Mouse (Mus musculus): ENCODE measurements around the gene Fa2h. TPM values are rescaled to one million over a fixed set of nuclear protein-coding genes. Genes with fewer than 3 reads are reported as not detected.

Fa2h gene
- 1 to 10 TPM; 3.9 to 4.2 TPM for total RNA-seq (2021)
- long read RNA-seq, experiment 1, transcript Fa2h-201 (7 exons, 2,492 nt) = major isoform, 13 of 20 reads
- long read RNA-seq, experiment 1, partial matches to known transcripts = 6 of 20 reads
- long read RNA-seq, experiment 1, other reads (novel, unspliced or antisense) = 1 of 20 reads
- long read RNA-seq, experiment 2, partial matches to known transcripts = 3 of 6 reads
- long read RNA-seq, experiment 2, other reads (novel, unspliced or antisense) = 0 of 6 reads

DNA sequence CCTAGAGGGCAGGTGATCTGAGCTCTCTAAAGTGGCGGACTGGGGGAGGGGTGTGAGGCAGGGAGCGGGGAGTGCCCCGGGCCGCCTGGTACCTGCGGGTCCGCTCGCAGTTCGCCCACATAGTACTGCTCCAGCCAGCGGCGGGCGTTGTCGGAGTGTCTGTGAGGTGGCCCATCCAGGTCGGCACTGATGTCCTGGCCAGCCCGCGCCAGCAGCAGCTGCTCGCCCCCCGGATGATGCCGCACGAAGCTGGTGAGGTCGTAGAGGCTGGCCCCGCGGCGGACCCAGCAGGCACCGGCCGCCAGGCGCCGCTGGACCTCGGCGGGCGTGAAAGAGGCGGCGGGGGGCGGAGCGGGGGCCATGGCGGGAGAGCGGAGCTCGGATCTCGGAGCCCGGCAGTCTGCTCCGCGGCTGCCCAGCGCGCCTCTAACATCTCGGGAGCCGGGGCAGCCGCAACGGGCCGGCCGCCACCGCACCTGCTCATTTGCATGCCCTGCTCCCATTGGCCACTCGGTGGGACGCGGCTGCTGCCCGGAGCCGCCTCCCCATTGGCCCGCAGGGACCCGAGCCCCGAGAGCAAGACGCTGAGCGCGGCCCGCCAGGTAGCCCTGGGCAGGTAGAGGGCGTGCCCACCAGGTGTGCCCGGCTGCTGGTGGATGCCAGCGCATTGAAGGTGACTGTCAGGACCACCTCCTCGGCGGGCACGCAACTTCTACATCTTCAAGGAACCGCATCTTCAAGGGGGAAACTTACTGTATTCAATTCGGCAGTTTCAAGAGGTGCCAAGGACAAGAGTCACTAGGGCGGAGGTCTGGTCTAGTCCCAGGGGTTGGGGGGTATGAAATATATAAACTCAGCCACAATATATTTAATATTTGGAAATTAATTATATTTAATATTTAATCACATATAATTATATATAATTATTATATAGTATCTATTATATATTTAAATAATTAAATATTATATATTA, at the start of gene Fa2h:
Gene Fa2h, minus strand, starts transcription at position 434 of the 973 bp plus-strand sequence.
- DNase-seq (ENCODE audit: low spot score in 2 of 2) = peak; percentile 45 to 58

DNA sequence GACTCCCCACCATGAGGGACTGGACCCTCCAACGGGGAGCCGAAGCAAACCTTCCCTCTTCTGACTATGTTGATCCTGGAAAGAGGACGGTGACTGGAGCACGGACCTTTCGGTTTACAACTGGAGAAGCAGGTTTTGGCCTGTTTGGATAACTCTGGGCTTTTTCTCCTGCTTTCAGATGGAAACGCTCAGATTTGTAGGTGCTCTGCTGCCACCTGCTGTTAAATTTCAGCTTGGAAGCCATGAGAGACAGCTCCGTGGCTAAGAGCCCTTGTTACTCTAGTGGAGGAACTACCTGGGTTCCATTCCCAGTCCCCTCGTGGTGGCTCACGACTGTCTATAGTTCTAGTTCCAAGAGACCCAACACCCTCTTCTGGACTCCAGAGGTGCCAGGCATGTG, 45.6 kb upstream of the Fa2h start:
- peak; percentile 29 to 59 for DNase-seq (ENCODE audit: low spot score in 2 of 2)

DNA sequence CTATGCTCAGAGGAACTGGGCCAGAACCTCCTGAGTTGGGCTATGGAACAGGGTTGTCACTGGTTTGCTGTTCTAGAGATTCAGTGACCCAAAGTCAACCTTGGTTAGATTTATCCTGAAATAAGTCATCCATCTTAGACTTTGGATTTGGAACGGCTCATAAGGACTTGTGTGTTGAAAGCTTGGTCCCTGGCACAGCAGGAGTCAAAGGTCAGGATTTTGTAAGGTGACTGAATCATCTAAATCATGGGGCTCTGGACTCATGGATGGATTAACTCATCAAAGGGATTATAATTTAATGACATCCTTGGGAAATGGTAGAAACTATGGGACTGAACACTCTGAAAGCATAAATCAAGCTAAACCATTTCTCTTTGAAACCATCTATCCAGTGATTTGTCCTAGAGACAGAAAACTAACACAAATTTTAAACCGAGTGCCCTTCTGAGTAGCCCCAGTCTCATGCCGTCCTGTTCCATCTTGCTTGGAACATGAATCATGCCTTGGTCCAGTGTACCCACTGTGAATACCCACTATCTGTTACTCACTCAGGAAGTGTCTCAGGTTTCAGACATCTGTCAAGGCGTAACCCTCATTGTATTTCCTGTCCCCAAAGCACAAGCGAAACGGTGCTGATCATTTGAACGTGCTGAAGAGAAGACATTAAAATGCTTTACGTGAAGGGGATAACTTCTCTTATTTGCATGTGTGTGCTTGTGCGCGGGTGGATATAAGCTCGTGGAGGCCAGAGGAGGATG, 41.6 kb upstream of the Fa2h start:
- DNase-seq (ENCODE audit: low spot score in 2 of 2) = no peak

DNA sequence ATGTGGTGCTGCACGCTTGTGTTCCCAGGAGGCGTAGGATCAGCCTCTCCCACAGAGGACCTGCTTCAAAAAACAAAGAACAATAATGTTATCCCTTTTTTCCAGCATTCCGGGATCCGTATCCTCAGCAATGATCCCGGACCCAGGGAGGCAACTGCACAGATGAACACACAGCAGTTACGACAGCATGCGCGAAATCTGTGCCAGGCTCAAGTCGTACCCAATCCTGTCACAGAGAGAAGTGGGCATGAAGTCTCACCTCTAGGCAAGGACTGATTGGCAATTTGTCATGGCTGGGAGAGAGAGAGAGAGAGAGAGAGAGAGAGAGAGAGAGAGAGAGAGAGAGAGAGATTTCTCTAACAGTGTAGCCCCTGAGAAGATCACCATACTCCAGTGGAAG, 31.0 kb upstream of the Fa2h start:
- DNase-seq (ENCODE audit: low spot score in 2 of 2) = no peak

DNA sequence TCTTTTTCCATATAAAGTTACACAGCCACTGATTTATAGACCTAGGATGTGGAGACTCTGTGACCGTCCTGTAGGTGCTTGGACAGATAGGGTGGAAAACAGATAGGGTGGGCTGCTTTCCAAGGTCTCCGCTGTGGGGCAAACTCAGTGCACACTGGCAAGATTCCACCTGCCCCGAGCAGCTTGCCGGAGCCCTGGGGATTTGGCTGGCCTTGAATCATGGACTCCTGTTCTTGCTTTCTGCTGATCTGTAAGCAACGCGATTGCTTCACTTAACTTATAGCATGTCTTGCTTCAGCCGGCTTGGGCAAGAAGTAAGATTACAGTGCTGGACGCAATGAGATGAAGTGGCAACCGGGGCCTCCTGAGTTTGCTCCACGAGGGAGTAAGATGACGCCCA, 30.6 kb upstream of the Fa2h start:
- no peak for DNase-seq (ENCODE audit: low spot score in 2 of 2)

DNA sequence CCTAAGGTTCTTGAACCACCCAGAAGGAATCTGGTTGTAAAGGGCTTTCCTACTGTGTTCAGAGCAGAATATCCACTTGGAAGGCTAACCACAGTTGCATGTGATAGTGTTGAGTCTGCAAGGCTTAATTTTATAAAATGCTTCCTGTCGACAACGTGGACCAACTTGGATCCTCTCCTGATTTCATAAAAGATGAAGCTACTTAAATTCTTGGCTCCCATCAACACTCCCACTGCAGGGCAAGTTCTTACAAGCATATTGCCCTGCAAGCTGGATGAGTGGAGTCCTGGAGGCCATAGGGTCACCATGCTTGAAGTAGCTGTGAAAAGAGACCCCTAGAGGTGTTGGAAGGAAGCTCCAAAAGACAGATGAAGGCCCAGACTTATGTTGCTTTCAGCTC, 29.0 kb upstream of the Fa2h start:
- DNase-seq (ENCODE audit: low spot score in 2 of 2) = no peak

DNA sequence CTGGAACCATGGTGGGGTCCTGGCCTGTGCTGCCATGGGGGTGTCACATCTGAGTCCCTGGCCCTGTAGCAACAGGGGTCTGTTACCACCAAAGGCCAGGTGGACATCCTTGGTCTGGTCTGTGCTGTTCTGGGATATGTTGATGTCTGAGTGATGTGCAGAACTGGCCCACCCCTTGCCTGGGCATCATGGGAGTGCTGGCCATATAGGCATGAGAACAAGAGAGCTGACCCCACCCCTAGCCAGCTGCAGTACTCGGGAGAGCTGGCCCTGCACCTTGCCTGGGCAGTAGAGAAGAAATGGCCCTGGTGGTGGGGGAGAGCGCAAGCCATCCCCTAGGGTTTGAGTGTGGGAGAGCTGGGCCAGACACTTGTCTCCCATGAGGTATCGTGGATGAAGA, 25.5 kb upstream of the Fa2h start:
- no peak for DNase-seq (ENCODE audit: low spot score in 2 of 2)

DNA sequence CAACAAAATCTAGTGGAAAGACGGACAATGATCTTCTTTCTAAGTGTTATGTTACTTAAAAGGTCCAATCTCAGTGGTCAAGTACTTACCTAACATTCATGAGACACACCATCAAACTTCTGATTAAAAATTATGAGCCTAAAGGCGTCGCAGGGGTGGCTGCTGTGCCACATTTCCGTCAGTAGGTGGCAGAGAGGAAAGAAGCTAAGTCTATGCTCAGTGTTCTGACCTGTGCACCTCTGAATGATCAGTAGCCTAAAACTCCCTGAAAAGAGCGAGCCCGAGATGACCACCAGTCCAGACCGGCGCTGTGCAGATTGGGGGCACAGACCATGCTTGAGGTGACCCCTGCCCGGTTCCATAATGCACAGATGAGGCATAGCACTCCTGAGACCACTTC, 25.0 kb upstream of the Fa2h start:
- no peak for DNase-seq (ENCODE audit: low spot score in 2 of 2)

DNA sequence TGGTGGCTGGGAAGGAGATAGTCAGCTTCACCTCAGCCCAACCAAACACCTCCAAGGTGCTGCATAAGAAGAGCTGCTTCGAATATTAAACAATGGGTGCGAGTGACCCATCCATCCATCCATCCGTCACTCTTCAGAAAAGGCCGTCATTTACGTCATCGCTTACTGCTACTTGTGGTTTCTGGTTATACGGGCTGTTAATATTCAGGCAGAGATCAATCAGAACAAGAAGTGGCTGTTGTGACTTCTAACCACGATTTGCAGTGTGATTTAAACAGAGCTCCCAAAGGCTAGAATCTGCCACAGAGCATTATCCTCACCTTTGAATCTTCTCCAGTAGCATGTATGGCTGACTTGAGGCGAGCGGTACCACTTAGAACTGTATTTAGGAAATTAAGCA, 23.6 kb upstream of the Fa2h start:
- no peak for DNase-seq (ENCODE audit: low spot score in 2 of 2)

DNA sequence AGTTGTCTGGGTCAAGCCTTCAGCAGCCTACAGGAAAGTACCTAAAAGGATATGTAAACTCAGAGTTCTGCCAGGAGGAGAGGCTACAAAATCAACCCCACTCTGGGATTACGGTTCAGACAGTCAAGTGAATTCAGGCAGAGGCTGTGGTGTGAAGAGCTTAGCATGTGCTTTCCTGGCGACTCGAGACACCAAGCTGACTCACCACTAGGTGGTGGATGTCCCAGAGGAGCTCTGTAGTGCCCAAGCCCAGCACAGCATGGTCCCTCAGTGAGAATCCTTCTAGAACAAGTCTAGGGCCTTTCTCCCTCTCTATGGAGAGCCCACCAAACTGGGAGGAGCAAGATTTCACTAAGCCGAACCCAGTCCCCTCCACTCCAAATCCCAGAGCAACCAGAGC, 9.8 kb upstream of the Fa2h start:
- no peak for DNase-seq (ENCODE audit: low spot score in 2 of 2)

DNA sequence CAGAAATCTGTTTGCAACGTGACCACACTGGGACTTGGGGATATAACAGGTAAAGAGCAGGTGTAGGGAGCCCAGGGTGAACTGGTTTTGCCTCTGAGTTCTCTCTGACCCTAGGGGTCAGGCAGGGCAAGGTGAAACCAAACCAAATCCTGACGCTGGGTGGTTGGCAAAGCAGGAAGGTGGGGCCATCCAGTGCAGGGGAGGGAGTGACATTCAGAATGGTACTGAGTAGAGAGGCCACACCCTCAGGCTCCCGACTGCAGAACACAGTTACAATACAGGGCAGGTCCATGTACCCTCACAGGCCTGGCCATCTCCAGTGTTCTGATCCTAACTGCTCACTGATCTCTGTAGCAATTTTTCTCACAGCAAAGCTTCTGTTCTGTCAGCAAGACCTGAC, 2.4 kb downstream of the Fa2h start:
- no peak for DNase-seq (ENCODE audit: low spot score in 2 of 2)

DNA sequence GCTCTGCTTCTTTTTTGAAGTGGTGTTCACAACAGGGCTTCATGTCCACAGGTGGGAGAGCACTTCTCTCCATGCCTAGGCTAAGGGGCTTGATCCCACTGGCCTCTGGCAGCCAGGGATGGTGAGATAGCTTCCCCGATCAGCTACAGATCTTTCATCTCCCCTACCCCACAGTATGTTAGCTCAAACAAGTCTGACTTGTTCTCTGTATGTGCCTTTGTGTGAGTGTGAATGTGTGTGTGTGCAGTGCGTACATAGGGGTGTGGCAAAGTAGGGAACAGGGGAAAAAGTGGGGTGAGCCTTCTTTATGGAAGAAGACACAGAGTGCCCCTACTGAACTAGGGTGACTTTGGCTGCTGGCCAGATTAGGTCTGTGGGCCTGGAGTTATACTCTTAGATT, 2.8 kb downstream of the Fa2h start:
- no peak for DNase-seq (ENCODE audit: low spot score in 2 of 2)

DNA sequence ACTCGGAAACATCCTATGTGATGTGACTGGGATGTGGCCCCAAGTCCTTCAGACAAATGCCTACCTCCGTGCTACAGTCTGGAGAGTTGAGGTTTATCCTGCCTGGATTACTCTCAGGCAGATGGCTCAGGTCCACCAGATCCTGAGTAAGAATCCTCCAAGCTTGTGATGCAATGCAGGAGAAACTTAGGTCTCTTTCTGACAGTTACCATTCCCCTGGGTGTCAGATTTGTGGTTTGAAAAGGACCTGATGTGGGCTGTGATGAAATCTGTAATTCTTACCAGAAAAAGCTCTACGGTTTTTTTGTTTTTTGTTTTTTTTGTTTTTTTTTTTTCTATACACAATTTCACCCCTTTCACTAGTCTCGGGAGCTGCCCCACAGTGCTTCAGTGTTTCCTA, 4.0 kb downstream of the Fa2h start:
- DNase-seq (ENCODE audit: low spot score in 2 of 2) = no peak

DNA sequence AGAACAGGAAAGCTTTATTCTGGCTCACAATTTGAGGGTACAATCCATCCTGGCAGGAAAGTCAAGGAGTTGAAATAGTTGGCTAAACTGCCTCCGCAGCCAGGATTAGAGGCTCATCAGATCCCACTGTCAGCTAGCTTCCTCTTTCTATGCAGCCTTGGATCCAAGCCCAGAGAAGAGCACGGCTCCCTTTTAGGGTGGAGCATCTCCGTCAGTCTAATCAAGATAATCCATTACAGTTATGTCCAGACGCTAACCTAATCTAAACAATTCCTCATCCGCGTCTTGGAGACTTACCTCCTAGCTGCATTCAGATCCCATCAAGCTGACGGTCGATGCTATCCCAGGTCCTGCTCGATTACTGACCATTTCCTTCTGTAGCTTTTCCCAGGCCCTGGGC, 7.7 kb downstream of the Fa2h start:
- DNase-seq (ENCODE audit: low spot score in 2 of 2) = no peak

DNA sequence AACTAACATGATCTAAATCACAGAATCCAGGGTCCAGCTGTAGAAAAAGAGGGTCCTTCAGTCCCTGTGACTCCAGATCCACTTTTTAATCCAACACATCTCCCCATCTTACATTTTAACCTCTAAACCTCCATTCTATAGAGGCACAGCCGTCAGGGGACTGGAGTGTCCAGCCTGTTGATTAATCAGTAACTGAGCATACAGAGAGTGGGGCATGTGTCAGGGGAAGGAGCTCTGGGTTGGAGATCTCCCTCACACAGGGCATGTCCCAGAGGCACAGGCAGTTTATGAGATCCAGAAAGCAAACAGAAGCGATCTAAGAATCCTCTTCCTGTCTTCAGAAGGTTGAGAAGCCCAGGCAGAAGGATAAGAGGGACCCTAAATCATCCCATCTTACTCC, 9.0 kb downstream of the Fa2h start:
- no peak for DNase-seq (ENCODE audit: low spot score in 2 of 2)

DNA sequence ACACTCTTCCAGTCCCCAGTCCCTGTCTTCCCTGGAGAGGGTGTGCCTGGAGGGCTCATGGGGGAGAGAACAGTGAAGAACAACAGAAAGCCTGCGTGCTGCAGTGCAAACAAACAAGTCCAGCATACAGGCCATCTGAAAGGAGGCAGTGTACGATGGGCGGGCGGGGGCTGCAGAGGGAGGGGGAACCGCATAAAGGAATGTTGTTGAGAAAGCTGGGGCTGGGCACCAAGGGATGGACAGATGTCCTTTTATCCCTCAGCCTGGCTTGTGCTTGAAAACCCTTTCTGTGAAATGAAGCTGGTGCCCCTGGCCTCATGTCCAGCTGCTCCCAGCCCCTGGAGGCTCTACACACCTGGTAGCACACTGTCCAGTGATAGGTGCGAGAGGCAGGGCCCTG, 18.4 kb downstream of the Fa2h start:
- no peak for DNase-seq (ENCODE audit: low spot score in 2 of 2)

DNA sequence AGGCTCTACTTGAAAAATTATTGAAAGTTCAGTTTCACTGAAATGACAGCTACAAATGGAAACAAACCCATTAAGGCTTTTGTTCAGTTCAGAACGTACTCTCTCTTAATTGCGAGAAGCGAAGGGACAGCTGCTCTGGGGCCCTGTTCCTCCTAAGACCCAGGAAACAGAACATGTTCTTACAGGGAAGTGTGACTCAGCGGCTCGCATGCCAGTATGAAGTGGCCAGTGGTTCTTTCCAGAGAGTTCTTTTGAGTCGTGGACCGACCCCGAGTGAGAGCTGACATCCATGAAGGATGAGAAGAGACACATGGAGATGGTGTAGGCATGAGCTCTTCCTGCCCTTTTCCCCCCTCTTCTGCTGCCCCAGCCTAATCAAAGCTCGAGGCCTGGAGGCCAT, 23.9 kb downstream of the Fa2h start:
- DNase-seq (ENCODE audit: low spot score in 2 of 2) = no peak

DNA sequence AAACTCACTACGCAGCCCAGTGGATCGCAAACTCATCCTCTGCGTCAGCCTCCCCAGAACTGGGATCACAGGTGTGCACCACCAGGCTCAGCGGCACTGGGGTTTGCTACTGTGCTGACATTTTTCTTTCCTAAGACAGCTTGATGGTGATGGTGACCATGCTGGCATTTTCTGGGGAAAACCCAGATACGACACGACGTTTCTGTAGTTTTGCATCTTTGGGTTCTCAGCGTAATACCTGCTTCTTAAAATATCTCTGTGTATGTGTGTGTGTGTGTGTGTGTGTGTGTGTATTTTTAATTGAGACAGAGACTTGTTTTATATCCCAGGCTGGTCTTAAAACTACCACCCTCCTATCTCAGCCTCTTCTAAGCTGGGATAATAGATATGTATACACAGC, 26.3 kb downstream of the Fa2h start:
- no peak for DNase-seq (ENCODE audit: low spot score in 2 of 2)

DNA sequence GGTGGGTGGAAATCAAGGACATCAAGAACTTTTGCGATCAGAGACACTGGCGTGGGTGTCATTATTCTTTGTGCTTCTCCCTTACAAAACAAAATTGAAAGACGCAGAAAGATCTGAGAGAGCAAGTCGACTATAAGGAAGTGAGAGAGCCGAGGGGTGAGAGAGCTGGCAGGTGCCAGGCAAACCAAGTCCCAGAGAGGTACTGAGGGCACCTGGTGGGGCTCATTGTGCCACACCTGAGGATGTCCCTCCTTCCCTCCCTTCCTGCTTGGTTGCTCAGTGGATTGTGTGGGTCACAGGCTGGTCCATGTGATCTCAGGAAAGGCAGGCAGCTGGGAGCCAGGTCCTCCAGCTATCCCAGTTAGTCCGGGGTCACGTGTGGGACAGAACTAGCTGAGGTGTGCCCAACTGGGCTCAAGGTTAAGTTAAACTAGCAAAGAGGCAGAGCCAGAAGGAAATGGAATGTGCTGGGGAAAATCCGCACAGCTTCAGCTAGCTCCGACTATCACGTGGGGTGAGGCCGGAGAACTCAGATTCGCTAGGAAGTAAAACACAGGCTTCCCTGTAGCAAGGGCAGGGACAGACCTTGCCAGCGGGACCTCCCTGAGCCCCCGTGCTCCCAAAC, 26.9 kb downstream of the Fa2h start:
- DNase-seq (ENCODE audit: low spot score in 2 of 2) = no peak

DNA sequence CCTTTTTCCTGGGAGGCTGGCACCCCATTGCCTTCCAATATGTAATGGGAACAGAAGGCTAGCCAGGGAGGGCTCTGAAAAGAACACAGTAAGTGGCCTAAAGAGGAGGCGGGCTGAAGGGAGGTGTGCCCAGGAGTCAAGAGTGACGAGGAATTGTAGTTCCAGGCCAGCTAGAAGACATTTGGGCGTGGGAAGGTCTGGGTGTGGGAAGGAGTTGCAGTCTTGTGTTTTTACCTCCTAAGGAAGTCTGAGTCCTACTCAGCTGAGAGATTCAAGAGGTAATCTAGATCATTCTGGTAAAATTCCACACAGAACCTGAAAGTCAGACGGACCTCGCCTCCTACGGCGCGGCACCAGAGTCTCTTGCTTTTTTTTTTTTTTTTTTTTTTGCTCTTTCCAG, 30.1 kb downstream of the Fa2h start:
- no peak for DNase-seq (ENCODE audit: low spot score in 2 of 2)

DNA sequence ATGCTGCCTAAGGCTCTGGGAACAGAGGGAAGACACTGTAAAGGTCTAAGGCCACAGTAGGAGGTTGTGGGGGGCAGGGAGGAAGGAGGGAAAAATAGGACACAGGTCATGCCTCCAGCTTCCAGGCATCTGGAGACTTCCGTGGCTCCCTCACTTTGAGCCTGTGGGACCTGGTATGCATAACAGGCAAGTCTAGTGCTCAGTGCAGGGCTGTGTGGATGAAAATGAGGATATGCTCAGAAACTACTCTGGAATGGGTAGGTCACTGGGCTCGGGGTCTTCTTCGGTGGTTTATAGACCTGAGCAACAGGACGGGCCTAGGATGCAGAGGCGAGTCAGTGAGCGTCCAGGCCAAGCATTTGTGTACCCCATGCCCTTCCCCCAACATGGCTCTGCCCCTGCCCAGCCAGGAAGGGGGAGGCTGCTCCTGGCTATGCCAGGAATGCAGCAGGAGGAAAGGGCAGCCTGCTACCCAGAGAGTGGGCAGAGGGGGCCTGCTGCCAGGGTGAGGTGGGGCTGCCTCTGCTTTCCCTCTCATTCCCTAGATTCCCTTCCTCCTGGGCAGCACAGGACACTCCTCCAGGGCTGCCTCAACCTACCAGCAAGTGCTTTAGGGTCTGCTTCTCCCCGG, 32.9 kb downstream of the Fa2h start:
- no peak for DNase-seq (ENCODE audit: low spot score in 2 of 2)

Measured in gastrocnemius, postnatal 4 days (tissue).